Mouse (Mus musculus) midbrain, postnatal 0 days (tissue): ENCODE measurements around the gene Hectd4. TPM values are rescaled to one million over a fixed set of nuclear protein-coding genes. Genes with fewer than 3 reads are reported as not detected.
A peak's percentile ranks its signal among the peaks of the same experiment; 100 is the strongest.

Experiments
- ATAC-seq: fragments of 200-750 bp; cut with Nextera tagmentation; 2 replicates; pipeline ENCODE4 v1.8.0; 2017; ENCODE audit warnings: moderate number of reproducible peaks, mild to moderate bottlenecking, moderate TSS enrichment, moderate library complexity; ENCODE audit not compliant: low FRiP score
- DNase-seq: peaks from one replicate; pipeline ENCODE4 v3.0.0-alpha.2; 2015; ENCODE audit warnings: low spot score
- H3K27ac ChIP-seq: fragments of 300-500 bp; sonication (generic); 2 replicates; pipeline ENCODE4 v1.5.1; 2014; ENCODE audit warnings: low read depth, mild to moderate bottlenecking, low read length, mixed read lengths
- H3K27me3 ChIP-seq: fragments of 300-500 bp; sonication (generic); 2 replicates; pipeline ENCODE4 v1.6.1; 2014; ENCODE audit warnings: low read length, control low read depth, mixed read lengths; ENCODE audit not compliant: insufficient read depth
- H3K36me3 ChIP-seq: fragments of 300-500 bp; sonication (generic); 2 replicates; pipeline ENCODE4 v1.6.1; 2014; ENCODE audit warnings: low read length, control low read depth, mixed read lengths; ENCODE audit not compliant: insufficient read depth
- H3K4me1 ChIP-seq: fragments of 300-500 bp; sonication (generic); 2 replicates; pipeline ENCODE4 v1.6.1; 2014; ENCODE audit warnings: mild to moderate bottlenecking, control low read depth, antibody characterized with exemption, low read length, mixed read lengths; ENCODE audit not compliant: insufficient read depth
- H3K4me2 ChIP-seq: fragments of 300-500 bp; sonication (generic); 2 replicates; pipeline ENCODE4 v1.6.1; 2014; ENCODE audit warnings: low read depth, mild to moderate bottlenecking, low read length, mixed read lengths; ENCODE audit not compliant: poor library complexity, severe bottlenecking
- H3K4me3 ChIP-seq: fragments of 300-500 bp; sonication (generic); 2 replicates; pipeline ENCODE4 v1.5.1; 2014; ENCODE audit warnings: low read depth, mild to moderate bottlenecking, low read length, moderate library complexity
- H3K9ac ChIP-seq: fragments of 300-500 bp; sonication (generic); replicated peaks from 2 replicates; pipeline ENCODE4 v1.6.1; 2014; ENCODE audit warnings: mild to moderate bottlenecking, low read length, moderate library complexity, mixed read lengths; ENCODE audit not compliant: poor library complexity, severe bottlenecking
- H3K9me3 ChIP-seq: fragments of 300-500 bp; sonication (generic); 2 replicates; pipeline ENCODE4 v1.6.1; 2016; ENCODE audit warnings: low read length, control low read depth
- CTCF ChIP-seq: IDR thresholded peaks from 2 replicates; pipeline ENCODE4 v1.5.1; 2016; ENCODE audit warnings: antibody characterized with exemption, mild to moderate bottlenecking
- WGBS: fragments of 180-500 bp; shearing (Covaris S2); extraction: QIAGEN DNeasy Blood & Tissue Kit; methylation state at CpG from one replicate; pipeline ENCODE4 v1.1.7; 2014; 5-methylcytosine and 5-hydroxymethylcytosine counted together
- polyA plus RNA-seq: library from polyadenylated mRNA; unstranded; fragments of >200 nt; fragmentation: Nextera tagmentation; extraction: Ambion mirVana; gene quantifications from 2 replicates; pipeline ENCODE4 v1.2.1, GENCODE M21; 2015
- total RNA-seq: library from RNA; depleted of rRNA; stranded (reverse); fragments of >200 nt; gene quantifications from 2 replicates; pipeline ENCODE4 v1.2.3, GENCODE M21; 2014

The Hectd4 gene
- total and polyA plus RNA-seq, 2 experiments from 2014 or later = 17.9 to 141 TPM

DNA sequence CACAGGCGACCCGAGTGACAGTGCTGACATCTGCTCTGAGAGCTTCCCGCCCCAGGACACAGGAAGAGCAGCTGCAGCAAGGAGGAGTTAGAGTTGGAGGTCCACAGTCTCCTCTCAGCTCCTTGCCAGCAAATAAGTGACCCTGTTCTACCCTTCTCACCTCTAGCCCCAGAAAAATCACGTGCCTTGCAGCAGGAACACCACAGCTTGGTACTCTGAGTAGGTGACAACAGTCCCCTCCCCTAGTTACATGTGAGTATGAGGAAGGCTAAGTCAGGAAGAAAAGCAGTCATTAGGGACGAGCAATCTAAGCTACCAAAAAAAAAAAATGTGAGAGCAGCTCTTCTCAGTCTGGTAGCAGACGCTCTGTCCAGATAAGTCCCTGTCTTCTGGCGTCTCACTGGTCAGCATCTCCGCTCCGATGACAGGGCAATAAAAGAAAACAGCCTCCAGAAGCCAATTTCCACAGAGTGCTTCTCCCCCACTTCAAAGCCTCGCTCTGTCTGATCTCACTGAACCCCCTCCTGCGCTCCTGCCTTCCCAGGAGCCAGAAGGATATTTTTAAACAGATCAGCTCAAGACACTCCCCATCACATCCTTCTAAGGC lies 35.0 kb upstream of the Hectd4 start:
- no peaks in the 10 kb centered on the region for H3K36me3 ChIP-seq
- no peak for ATAC-seq
- no peaks in the 10 kb centered on the region for H3K9me3 ChIP-seq
- no peak overlapping the region for H3K27ac ChIP-seq
- TF ChIP-seq CTCF = no peak
- DNase-seq = peak; percentile 27
- H3K4me1 ChIP-seq = peaks cover 14% of the 10 kb centered on the region; the same call in 1 of the 2 replicates
- no peak overlapping the region for H3K4me3 ChIP-seq
- no peaks in the 10 kb centered on the region for H3K27me3 ChIP-seq
- H3K4me2 ChIP-seq = no peak overlapping the region
- no peak overlapping the region for H3K9ac ChIP-seq
- WGBS = 31% methylated on average over 11 of the region's 11 CpGs

DNA sequence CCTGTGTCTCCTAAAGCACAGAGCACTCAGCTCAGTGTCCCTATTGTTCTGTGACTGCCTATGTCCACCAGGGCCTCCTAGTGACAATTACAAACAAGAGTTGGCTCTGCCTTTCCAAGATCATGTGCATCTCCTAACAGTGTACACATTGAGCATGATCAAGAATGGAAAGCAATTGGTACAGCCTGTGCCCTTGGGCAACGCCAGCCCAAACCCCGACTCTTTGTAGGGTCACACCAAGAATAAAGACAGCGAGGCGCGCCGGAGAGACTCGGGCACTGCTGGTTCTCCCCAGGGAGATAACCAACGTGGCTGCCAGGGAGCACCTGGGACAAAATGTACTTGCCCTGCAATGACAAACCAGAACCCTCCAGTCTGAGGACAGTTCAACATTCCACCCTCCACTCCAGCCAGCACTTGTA lies 32.4 kb upstream of the Hectd4 start:
- no peak for TF ChIP-seq CTCF
- H3K4me1 ChIP-seq = peaks cover 14% of the 10 kb centered on the region; the same call in 1 of the 2 replicates
- 69% methylated on average over 8 of the region's 8 CpGs for WGBS
- ATAC-seq (no peak), DNase-seq (no peak)
- no peak overlapping the region for H3K4me3 ChIP-seq
- H3K36me3 ChIP-seq = no peaks in the 10 kb centered on the region
- no peak overlapping the region for H3K4me2 ChIP-seq
- no peaks in the 10 kb centered on the region for H3K27me3 ChIP-seq
- no peaks in the 10 kb centered on the region for H3K9me3 ChIP-seq
- no peak overlapping the region for H3K9ac ChIP-seq
- no peak overlapping the region for H3K27ac ChIP-seq

DNA sequence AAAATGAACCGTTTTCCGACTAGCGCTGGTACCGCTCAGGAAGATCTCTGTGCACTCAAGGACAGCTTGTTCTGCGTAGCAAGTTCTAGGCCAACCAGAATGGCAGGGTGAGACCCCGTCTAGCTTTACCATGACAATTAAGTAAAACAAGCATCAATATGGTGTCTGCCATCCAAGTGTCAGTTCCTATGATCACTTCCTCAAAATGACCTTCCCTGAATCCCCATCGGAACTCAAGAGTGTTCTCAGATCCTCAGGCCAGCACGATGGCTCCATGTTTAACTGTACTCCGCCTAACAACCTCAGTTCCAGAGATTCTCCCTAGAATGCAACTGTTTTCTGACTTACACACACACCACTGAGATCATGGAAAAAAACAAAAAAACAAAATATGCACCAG lies 31.8 kb upstream of the Hectd4 start:
- H3K9ac ChIP-seq = no peak overlapping the region
- H3K4me3 ChIP-seq = no peak overlapping the region
- no peaks in the 10 kb centered on the region for H3K36me3 ChIP-seq
- no peak overlapping the region for H3K27ac ChIP-seq
- no peak for TF ChIP-seq CTCF
- 91% methylated on average over 9 of the region's 9 CpGs for WGBS
- ATAC-seq = no peak
- peaks cover 14% of the 10 kb centered on the region; the same call in 1 of the 2 replicates for H3K4me1 ChIP-seq
- no peaks in the 10 kb centered on the region for H3K27me3 ChIP-seq
- H3K4me2 ChIP-seq = no peak overlapping the region
- DNase-seq = no peak
- H3K9me3 ChIP-seq = no peaks in the 10 kb centered on the region

DNA sequence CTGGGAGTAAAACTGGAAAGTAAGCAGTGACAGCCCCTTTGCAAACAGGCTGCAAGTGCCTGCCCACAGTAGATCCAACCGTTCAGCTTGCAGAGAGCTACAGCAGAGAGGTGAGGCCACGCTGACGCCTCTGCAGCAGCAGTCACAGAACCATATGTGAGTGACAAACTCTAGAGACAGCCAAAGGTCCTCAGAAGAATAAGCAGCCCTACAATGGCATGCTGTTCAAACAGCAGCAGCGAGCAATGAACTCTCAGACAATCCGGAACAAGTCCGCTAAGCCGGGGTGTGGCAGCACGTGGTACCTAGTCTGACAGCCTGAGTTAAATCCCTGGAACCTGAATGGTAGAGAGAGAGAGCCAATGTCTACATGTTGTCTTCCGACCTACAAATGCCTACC lies 30.8 kb upstream of the Hectd4 start:
- Histone ChIP-seq H3K27ac (no peak overlapping the region), H3K4me2 (no peak overlapping the region), H3K9ac (no peak overlapping the region), H3K9me3 (no peaks in the 10 kb centered on the region), H3K27me3 (no peaks in the 10 kb centered on the region), H3K4me1 (peaks cover 14% of the 10 kb centered on the region; the same call in 1 of the 2 replicates), H3K4me3 (no peak overlapping the region), H3K36me3 (no peaks in the 10 kb centered on the region)
- TF ChIP-seq CTCF = no peak
- WGBS = 72% methylated on average over 9 of the region's 9 CpGs
- ATAC-seq = no peak
- DNase-seq = no peak

DNA sequence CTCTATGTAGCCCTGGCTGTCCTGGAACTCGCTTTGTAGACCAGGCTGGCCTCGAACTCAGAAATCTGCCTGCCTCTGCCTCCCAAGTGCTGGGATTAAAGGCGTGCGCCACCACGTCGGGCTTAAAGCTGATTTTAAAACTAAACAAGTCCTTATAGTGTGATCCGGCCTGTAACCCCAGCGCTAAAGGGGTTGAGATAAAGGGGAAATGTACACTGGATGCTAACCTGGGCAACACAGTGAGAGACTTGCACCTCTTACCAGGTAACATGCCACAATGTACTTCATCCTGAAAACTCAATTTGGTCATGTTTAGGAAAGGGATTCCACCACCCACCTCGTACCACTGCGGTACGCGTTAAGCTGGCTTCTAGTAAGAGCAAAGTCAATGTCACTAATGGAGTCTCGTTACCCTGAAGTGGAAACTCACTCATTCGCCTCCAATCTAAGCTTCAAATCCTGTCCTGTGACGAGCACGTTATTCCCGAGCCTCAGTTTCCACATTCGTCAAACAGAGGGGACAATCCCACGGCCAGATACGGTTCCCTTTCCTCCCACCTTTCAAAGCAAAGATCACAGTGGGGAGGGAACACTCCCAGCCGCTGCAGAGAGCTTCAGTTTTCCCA lies 29.7 kb upstream of the Hectd4 start:
- Histone ChIP-seq H3K4me3 (peak overlapping the region; percentile 95), H3K4me2 (peak overlapping the region; percentile 81), H3K9me3 (no peaks in the 10 kb centered on the region), H3K36me3 (no peaks in the 10 kb centered on the region), H3K27ac (peak overlapping the region; percentile 84; the same call in 1 of the 2 replicates), H3K4me1 (peaks cover 14% of the 10 kb centered on the region; the same call in 1 of the 2 replicates), H3K27me3 (no peaks in the 10 kb centered on the region), H3K9ac (peak overlapping the region; percentile 96)
- ATAC-seq (no peak), DNase-seq (no peak)
- 32% methylated on average over 21 of the region's 21 CpGs for WGBS
- TF ChIP-seq CTCF = no peak
